Mouse (Mus musculus): ENCODE data around the gene Chek1.

Chek1 gene

GRCm38 (mm10) chr9:36727034-36727755, at the start of gene Chek1:
TSS of gene Chek1 (minus strand) at chr9:36727065.
- in situ Hi-C loops (cut with MboI; ENCODE audit: unreplicated experiment in 2 of 2): no loop called here

DNA sequence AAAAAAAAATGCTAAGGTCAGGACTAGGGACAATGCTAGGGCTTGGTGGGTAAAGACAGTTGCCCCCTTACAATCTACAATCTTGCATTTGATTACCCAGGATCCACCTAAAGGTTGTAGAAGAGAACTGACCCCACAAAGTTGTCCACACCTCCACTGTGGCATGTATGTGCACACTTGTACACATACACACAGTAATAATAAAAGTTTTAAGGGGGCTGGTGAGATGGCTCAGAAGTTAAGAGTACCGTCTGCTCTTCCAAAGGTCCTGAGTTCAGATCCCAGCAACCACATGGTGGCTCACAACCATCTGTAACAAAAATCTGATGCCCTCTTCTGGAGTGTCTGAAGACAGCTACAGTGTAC, 42.2 kb upstream of the Chek1 start:
- in situ Hi-C loops (cut with MboI; ENCODE audit: unreplicated experiment in 2 of 2): loop anchor here (10.0 to 25.0 kb wide), 4 partner anchors 466 to 1207 kb away; partner anchors contain the start of genes Ccdc15 (in 2 of the 2), Ddx25 (in 1 of the 2), Hyls1 (in 1 of the 2) and Pate2 (in 1 of the 2)

DNA sequence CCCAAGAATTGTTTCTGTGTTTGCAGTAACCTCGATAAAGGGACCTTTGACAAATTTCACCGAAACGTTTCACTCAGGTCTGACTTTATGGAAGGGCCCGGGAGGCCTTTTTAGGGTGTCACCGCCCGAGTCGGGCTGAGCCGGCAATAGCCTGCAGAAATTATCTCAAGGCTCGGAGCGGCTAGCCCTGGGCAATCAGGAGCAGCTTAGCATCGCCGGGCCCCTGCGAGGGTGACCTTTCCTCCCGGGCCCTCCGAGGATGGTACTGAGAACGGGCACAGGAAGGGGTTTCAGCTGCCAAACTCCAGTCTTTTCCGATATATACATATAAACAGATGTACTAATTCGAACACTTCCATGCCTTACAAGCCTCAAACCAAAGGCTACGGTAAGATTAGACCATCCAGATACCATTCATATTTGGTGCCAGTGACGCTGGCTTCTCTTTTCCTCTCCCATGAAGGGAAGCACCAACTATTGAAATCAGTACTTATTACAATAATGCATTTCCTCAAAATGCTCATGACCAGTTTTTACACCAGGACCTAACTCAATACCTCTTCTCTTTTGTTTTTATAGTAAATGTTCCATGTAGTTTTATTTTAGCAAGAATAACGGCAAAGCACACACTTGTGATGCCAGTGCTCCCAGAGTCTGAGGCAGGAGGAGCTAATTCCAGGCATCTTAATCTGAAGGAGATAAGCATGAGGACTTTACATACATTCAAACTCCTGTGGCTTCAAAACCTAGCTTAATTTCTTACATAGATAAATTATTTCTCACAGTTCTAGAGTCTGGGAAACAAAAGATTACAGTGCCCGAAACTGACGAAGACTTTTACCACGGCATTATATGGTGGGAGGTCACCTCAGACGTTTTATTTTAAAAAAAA, 41.5 kb upstream of the Chek1 start:
- in situ Hi-C loops (cut with MboI; ENCODE audit: unreplicated experiment in 2 of 2): loop anchor here (10.0 to 25.0 kb wide), 4 partner anchors 466 to 1206 kb away; partner anchors contain the start of genes Ccdc15 (in 2 of the 2), Ddx25 (in 1 of the 2), Hyls1 (in 1 of the 2) and Pate2 (in 1 of the 2)

DNA sequence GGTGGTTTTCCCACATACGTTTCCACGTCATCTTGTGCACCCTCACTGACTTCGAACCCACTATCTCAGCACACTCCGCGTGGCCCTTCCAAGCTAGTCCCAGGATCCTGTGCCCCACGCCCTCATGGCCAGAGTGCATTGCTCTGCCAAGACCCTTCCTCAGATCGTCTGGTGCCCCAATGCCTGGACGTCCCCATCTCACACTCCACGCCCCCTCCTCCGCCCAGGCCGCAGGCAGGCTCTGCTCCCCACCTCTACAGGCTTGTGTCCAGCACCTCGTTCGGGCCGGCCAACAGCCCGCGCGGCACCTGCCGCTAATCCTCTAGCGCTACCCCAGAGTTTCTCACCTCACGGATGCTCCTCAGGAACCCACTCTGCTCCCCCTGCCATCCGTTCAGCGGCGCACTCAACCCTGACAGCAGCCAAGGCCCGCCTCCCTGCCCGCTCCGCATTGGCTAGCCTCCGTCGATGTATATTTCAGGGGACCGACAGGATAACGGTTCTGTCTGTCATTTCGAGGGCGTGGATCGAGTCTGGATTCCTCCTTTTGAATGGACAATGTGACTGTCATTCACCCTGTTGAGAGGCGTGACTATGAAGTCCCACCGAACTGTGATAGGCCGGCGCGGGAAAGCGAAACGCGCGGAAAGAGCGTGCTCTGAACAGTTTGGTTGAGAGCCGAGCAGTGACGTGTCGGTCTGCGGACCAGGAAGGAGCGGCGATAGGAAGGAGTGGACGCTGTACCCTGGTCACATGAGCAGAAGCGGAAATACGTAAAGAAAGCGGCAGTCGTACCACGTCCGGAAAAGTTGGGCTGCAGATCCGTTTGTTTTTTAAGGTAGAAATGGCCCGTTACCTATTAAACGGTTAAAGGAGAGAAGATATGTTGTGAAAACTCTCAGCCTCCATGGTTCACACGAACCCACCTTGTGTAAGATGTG, 40.6 kb upstream of the Chek1 start, which contains the start of gene Stt3a:
TSS of gene Stt3a (minus strand) at position 477 of the 941 bp plus-strand sequence.
- in situ Hi-C loops (cut with MboI; ENCODE audit: unreplicated experiment in 2 of 2): loop anchor here (10.0 to 25.0 kb wide), 4 partner anchors 467 to 1205 kb away; partner anchors contain the start of genes Ccdc15 (in 2 of the 2), Ddx25 (in 1 of the 2), Hyls1 (in 1 of the 2) and Pate2 (in 1 of the 2)

- in situ Hi-C loops (cut with MboI; ENCODE audit: unreplicated experiment in 2 of 2): loop anchor here (10.0 to 25.0 kb wide), 4 partner anchors 470 to 1202 kb away; partner anchors contain the start of genes Ccdc15 (in 2 of the 2), Ddx25 (in 1 of the 2), Hyls1 (in 1 of the 2) and Pate2 (in 1 of the 2)
Measured at GRCm38 (mm10) chr9:36764378-36764777, 37.5 kb upstream of the Chek1 start.

- in situ Hi-C loops (cut with MboI; ENCODE audit: unreplicated experiment in 2 of 2): no loop called here
Measured at GRCm38 (mm10) chr9:36726131-36727033, 483 bp downstream of the Chek1 start.

DNA sequence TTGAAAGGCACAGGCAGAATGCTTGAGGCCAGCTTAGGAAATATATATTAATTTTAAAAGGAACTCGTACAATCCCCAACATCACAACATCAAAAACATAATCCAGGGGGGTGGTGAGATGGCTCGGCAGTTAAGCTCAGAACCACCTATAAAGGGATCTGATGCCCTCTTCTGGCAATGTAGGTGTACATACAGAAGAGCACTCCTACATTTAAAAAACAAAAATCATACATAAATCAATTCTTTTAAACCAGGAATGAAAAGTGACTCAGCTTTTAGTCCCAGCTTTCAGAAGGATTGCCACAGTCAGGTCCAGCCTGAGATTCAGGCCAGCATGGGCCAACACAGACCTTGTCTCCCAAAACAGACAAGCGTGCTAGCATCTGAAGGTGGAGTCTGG, 10.2 kb downstream of the Chek1 start:
- in situ Hi-C loops (cut with MboI; ENCODE audit: unreplicated experiment in 2 of 2): loop anchor here (25.0 kb wide), 2 partner anchors 1129 to 1429 kb away; no protein-coding TSS in a partner anchor

GRCm38 (mm10) chr9:36707304-36707703, 19.6 kb downstream of the Chek1 start:
- in situ Hi-C loops (cut with MboI; ENCODE audit: unreplicated experiment in 2 of 2): loop anchor here (25.0 kb wide), 2 partner anchors 1120 to 1420 kb away; no protein-coding TSS in a partner anchor

GRCm38 (mm10) chr9:36705923-36706322, 20.9 kb downstream of the Chek1 start:
- in situ Hi-C loops (cut with MboI; ENCODE audit: unreplicated experiment in 2 of 2): loop anchor here (25.0 kb wide), 2 partner anchors 1119 to 1419 kb away; no protein-coding TSS in a partner anchor

- in situ Hi-C loops (cut with MboI; ENCODE audit: unreplicated experiment in 2 of 2): no loop called here
Measured at GRCm38 (mm10) chr9:36694276-36694675, 32.6 kb downstream of the Chek1 start.

GRCm38 (mm10) chr9:36692920-36693319, 33.9 kb downstream of the Chek1 start, which contains the start of gene Acrv1:
TSS of gene Acrv1 (plus strand) at chr9:36693220.
- in situ Hi-C loops (cut with MboI; ENCODE audit: unreplicated experiment in 2 of 2): no loop called here

- in situ Hi-C loops (cut with MboI; ENCODE audit: unreplicated experiment in 2 of 2): no loop called here
Measured at GRCm38 (mm10) chr9:36687329-36687728, 39.5 kb downstream of the Chek1 start.

DNA sequence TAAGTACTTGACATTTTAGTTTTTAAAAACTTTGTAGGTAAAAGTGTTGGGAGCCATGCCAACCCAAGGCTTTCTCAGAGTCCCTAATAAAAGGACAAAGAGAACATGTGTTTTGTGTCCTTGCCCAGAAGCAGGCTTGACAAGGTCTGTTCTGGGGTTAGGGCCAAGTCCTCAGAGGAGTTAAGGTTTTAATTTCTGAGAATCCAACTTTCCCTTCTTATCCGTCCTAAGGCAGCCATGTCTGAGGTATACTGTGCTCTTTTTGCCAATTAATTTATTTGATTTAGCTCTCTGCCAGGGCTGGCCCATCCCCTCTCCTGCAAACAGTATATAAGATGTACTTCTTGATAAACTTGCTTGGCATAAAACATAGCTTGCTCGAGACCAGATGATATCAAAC, 45.4 kb downstream of the Chek1 start:
- in situ Hi-C loops (cut with MboI; ENCODE audit: unreplicated experiment in 2 of 2): no loop called here
